Mouse (Mus musculus): ENCODE data around the gene Deaf1.

The Deaf1 gene

DNA sequence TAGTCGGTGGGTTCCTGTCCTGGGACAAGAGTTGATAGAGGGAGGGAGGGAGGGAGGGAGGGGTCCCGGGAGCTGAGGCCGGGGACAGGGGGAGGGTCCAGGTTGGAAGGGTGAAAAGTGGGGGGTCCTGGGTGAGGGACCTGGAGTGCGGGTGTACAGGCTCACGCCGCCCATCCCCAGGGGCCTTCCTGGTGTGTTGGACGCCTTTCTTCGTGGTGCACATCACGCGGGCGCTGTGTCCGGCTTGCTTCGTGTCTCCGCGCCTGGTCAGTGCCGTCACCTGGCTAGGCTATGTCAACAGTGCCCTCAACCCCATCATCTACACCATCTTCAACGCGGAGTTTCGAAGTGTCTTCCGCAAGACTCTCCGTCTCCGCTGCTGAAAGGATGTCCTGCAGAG is 33.0 kb downstream of the Deaf1 start:
- no peak for DNase-seq

- peak in 1 of 2 experiments; percentile 17 for DNase-seq
These were observed 33.5 kb downstream of the Deaf1 start for GRCm38 (mm10) chr7:141293852-141294471.

GRCm38 (mm10) chr7:141292583-141293388 is 34.7 kb downstream of the Deaf1 start:
- no peak for DNase-seq

GRCm38 (mm10) chr7:141291921-141292582 is 35.4 kb downstream of the Deaf1 start, which contains the start of gene Drd4:
TSS of gene Drd4 (plus strand) at chr7:141292006.
- no peak for DNase-seq

DNA sequence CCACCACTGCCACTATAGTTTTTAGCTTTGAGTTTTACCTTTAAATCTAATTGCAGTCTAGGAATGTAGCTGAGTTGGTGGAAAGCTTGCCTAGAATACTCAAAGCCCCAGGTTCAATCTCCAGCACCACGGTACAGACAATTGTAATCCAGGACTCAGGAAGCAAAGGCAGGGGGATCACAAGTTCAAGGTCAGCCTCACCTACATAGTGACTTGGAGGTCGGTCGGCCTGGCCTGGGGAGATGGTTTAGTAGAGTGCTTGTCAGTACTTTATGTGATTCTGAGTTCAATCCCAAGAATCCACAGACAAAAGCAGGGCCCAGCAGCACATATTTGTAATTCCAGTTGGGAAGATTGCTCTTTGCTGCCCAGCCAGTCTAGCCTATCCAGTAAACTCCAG is 39.4 kb downstream of the Deaf1 start:
- DNase-seq = no peak

GRCm38 (mm10) chr7:141282756-141283155 is 44.7 kb downstream of the Deaf1 start:
- no peak for DNase-seq

- DNase-seq = no peak
These were observed 46.0 kb downstream of the Deaf1 start for GRCm38 (mm10) chr7:141281442-141281841.

DNA sequence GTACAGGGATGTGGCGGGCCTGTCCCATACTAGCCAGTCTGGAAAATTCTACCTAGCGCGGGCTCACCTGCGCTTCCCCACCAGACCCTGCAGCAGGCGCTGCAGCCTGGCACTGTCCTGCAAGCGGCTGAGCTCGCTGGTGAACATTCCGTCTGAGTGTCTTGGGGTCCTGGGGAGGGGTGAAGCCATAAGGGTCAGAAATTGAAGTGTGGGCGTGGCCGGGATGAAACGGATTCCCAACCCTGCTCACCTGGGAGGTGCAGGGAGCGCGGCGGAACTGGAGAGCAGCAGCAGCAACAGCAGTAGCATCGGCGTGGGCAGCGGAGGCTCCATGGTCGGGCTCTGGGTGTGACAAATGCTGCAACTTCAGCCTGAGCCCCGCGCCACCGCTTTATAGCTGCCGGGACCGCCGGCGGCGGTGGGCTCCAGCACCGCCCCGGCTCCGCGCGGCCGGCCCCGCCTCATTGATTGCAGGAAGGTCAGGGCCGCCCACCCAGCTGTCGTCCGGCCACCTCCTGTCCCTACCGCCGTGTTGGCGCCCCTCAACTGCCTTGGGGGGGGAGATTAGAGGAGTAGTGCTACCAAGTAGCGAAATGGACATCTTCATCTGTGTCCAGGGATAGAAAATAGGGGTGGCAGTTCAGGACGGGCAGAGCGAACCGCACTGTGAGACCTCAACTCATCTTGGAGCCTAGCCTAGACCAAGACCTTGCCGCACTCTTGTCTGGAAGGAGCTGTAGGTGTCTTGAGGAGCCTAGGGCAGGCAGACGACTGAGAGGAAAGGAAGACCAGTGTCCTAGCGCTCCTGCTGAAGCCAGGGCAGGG is 48.5 kb downstream of the Deaf1 start, which contains the start of gene Sct:
Gene Sct, minus strand, starts transcription at position 368 of the 825 bp plus-strand sequence.
- no peak for DNase-seq

- DNase-seq = no peak
These were observed 49.5 kb downstream of the Deaf1 start for GRCm38 (mm10) chr7:141277701-141278678.

GRCm38 (mm10) chr7:141276546-141276945 is 50.9 kb downstream of the Deaf1 start, which contains the start of gene Cdhr5:
TSS of gene Cdhr5 (minus strand) at chr7:141276786.
- DNase-seq = peak in 1 of 2 experiments; percentile 17

GRCm38 (mm10) chr7:141275356-141275755 is 52.1 kb downstream of the Deaf1 start:
- no peak for DNase-seq

DNA sequence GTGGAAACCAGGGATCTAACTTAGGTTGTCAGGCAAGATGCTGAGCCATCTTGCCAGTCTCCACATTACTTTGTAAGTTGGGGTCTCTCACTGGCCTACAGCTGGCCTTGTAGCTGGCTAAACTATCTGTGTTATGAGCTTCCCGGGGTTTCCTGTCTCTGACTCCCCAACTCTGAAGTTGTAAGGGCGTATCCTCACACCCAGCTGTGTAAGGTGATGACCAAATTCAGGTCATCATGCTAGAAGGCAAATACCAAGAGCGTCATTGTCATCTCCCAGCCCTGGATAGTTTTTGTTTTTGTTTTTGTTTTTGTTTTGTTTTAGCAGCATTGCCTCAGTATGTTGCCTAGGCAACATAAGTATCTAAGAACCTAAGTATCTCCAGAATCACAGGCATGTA is 56.9 kb downstream of the Deaf1 start:
- DNase-seq = no peak

DNA sequence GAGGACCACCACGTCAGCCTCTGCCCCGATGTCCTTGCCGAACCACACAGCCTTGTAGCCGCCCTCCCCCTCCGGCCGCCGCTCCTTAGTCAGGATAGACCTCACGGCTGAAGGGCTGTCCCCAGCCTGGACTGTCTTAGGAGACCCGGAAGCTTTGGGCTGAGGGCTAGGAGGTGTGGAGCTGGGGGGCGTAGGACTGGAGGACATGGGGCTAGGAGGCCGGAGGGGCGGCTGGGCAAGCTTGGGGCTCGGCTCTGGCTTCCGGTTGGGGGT is 58.3 kb downstream of the Deaf1 start:
- no peak for DNase-seq

- peak in 1 of 2 experiments; percentile 31 for DNase-seq
These were observed 58.8 kb downstream of the Deaf1 start for GRCm38 (mm10) chr7:141268466-141269272.

GRCm38 (mm10) chr7:141265739-141266561 is 61.5 kb downstream of the Deaf1 start, which contains the start of gene Irf7:
TSS of gene Irf7 (minus strand) at chr7:141266481.
- peak; percentile 61 to 69 for DNase-seq

- no peak for DNase-seq
These were observed 62.1 kb downstream of the Deaf1 start for GRCm38 (mm10) chr7:141265411-141265738.

DNA sequence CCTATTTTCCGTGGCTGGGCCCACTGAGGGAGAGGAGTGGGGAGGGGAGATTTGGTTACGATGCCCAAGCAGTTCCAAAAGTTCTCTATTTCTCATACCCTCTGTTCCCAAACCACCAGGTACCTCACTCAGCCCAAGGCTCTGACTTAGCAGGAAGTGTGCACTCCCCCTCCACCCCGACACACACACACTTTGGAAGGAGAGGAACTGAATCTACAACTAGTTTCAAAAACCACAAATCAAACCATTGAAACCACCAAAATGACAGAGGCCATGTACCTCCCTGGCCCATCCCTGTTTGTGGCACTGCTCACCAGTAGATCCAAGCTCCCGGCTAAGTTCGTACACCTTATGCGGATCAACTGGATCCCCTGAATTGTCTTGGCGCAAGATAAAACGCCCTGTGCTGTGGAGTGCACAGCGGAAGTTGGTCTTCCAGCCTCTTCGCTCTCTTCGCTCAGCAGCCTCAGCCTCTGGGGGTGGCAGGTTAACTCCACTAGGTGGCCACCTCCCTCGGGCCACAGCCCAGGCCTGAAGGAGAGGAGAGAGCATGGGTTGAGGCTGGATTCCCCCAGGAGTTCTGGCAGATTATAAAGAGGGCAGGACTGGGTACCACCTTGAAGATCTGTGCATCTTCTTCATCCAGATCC is 62.6 kb downstream of the Deaf1 start:
- DNase-seq = peak; percentile 48 to 59

DNA sequence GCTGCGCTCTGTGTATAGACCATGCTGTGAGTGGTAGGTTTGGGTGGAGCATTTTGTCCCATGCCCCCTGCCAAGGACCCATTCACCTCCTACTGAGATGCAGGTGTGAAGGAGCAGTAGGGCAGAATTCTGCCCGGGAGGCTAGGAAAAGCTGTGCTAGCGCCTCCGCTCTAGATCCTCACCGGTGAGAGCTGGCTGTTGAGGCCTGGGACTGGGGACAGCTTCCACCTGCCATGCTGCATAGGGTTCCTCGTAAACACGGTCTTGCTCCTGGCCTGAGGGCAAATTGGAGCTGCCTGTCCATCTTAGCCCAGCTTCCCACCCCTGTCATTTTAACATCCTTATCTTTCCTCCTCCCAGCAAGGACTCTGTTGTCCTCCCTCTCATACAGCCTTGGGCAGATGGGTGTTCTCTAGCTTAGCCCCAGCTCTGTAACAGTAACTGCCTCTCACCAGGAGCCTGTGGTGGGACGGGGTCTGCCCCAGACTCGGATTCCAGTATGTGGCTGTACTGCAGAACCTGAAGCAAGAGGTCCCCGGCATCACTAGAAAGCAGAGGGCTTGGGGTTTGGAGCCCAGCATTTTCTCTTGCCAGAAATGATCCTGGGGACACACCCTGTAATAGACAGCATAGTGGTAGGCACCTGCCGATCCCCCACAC is 63.3 kb downstream of the Deaf1 start:
- DNase-seq = no peak

- DNase-seq = no peak
These were observed 63.9 kb downstream of the Deaf1 start for GRCm38 (mm10) chr7:141263640-141264039.
